Mouse (Mus musculus) left cerebral cortex, postnatal 4 days (tissue): ENCODE measurements around the gene Gm13287. TPM values are rescaled to one million over a fixed set of nuclear protein-coding genes. Genes with fewer than 3 reads are reported as not detected.
"Not testable (repeated sequence)": the region's sequence is repeated elsewhere in the genome, so short reads cannot be mapped to it uniquely, and the experiment has no call there.

Experiments used
- DNase-seq: peaks from one replicate; pipeline ENCODE4 v3.0.0-alpha.2; 2022
- intact Hi-C: fragments of 180-260 bp; cut with DNase I; formaldehyde crosslinking; loops from one replicate; pipeline ENCODE4 v1.15.1; 2025
- total RNA-seq, 2 experiments: library from RNA; stranded (reverse); gene quantifications; 2 replicates each; pipeline ENCODE4 v1.2.3; 2021

Gm13287 gene
- total RNA-seq: not detected

GRCm38 (mm10) chr4:88802954-88803353 lies at the start of gene Gm13287:
Gene Gm13287, plus strand, starts transcription at chr4:88803254.
- intact Hi-C loops, DNase-seq: not testable (repeated sequence)

DNA sequence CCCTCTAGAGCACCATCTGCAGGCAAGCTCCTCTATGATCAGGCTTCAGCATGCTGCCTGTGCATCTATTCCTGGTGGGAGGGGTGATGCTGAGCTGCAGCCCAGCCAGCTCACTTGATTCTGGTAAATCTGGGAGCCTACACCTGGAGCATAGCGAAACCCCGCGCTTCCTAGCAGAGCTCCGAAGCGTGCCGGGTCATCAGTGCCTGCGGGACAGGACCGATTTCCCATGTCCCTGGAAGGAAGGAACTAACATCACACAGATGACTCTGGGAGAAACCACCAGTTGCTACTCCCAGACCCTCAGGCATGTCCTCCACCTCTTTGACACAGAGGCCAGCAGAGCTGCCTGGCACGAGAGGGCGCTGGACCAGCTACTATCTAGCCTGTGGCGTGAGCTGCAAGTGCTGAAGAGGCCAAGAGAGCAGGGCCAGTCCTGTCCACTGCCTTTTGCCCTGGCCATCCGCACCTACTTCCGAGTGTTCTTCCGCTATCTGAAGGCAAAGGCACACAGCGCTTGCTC lies 48.2 kb upstream of the Gm13287 start, which contains the start of gene Gm13271:
TSS of gene Gm13271 (plus strand) at position 51 of the 523 bp plus-strand sequence.
- peak; percentile 45 for DNase-seq
- intact Hi-C loops: not testable (repeated sequence)

GRCm38 (mm10) chr4:88756581-88757513 lies 46.2 kb upstream of the Gm13287 start:
- DNase-seq, intact Hi-C loops: not testable (repeated sequence)

DNA sequence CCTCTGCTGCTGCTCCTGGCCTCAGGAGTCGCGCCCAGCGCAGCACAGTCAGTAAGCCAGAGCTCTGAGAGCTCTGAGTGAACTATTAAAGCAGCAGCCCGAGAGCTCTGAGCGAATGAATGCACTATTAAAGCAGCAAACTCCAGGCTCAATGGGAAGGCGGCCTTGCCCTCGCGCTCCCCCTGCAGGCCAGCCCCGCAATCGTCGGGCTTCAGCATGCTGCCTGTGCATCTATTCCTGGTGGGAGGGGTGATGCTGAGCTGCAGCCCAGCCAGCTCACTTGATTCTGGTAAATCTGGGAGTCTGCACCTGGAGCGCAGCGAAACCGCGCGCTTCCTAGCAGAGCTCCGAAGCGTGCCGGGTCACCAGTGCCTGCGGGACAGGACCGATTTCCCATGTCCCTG lies 45.4 kb upstream of the Gm13287 start:
- intact Hi-C loops: not testable (repeated sequence)
- DNase-seq: peak; percentile 82

DNA sequence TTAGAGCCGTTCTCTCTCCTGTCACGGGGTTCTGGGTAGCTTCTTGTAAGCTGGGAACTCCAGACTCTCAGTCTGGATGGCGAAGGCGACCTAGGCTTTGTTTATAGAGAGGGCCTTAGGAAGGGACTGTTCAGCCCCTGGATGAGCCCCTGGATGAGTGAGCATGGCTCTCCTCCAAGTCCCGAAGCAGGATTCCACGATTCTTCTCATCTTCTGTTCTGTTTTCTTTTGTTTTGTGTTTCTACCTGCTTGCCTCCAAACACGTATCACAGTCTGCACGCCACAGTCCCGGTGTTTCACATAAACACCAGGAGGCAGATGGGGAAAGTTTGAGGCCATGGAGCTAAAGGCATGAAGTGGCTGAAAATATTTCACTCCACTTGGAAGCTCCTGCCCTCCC lies 44.3 kb upstream of the Gm13287 start:
- intact Hi-C loops, DNase-seq: not testable (repeated sequence)

DNA sequence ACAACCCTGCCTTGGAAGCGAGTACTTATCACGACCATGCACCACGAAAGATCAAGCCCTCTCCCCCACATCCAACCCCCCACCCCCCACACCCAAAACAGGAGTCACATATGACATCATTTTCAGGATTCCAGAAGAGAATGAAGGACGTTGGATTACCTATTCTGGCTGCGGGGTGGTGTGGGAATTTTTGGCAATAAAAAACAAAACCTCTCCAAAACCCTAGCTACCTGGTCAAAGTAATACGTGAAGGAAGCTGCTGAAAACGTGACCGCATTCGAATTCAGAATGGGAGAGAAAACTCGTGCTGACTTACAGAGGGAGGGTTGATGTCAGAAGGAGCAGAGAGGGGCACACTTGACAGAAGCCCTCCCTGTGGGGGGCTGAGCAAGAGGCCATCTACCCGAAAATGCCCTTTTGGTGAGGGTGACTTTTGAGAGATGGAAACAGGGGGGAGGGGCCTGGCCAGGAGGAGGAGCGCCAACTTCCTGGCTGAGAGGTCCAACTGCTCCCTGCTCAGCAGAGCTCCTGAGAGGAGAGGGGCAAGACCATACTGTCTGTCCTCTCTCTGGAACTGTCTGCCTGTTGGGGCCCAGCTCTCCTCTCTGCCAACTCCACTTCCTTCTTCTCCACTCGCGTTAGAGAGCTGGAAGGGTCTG lies 43.3 kb upstream of the Gm13287 start, which contains the start of gene Gm13283:
TSS of gene Gm13283 (plus strand) at position 510 of the 659 bp plus-strand sequence.
- DNase-seq, intact Hi-C loops: not testable (repeated sequence)

DNA sequence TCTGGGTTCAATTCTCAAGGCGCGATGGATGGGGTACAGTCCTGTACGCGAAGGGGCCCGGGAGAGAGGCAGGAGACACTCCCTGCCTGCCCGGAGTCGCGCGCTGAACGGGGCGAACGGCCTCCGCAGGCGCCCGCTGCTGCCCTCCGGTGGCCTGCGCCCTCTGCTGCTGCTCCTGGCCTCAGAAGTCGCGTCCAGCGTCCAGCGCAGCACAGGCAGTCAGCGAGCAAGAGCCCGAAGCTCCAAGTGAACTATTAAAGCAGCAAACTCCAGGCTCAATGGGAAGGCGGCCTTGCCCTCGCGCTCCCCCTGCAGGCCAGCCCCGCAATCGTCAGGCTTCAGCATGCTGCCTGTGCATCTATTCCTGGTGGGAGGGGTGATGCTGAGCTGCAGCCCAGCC lies 42.6 kb upstream of the Gm13287 start:
- peak; percentile 68 for DNase-seq
- intact Hi-C loops: not testable (repeated sequence)

DNA sequence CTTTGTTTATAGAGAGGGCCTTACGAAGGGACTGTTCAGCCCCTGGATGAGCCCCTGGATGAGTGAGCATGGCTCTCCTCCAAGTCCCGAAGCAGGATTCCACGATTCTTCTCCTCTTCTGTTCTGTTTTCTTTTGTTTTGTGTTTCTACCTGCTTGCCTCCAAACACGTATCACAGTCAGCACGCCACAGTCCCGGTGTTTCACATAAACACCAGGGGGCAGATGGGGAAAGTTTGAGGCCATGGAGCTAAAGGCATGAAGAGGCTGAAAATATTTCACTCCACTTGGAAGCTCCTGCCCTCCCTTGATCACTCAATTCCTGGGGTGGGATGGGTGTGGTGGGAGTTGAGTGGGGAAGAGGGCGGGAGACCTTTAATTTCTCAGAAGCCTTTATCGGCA lies 41.3 kb upstream of the Gm13287 start:
- peak; percentile 61 for DNase-seq
- intact Hi-C loops: not testable (repeated sequence)

DNA sequence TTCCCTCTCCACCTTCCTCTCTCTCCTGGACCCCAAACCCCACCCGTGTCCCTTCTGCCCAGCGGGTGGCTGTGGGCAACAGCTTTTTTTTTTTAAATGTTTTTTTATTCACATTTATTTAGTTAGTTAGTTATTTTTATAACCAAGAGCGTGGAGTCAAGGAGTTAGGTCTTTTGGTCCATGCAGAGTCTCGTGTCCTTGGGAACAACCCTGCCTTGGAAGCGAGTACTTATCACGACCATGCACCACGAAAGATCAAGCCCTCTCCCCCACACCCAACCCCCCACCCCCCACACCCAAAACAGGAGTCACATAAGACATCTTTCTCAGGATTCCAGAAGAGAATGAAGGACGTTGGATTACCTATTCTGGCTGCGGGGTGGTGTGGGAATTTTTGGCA lies 40.7 kb upstream of the Gm13287 start:
- DNase-seq, intact Hi-C loops: not testable (repeated sequence)

DNA sequence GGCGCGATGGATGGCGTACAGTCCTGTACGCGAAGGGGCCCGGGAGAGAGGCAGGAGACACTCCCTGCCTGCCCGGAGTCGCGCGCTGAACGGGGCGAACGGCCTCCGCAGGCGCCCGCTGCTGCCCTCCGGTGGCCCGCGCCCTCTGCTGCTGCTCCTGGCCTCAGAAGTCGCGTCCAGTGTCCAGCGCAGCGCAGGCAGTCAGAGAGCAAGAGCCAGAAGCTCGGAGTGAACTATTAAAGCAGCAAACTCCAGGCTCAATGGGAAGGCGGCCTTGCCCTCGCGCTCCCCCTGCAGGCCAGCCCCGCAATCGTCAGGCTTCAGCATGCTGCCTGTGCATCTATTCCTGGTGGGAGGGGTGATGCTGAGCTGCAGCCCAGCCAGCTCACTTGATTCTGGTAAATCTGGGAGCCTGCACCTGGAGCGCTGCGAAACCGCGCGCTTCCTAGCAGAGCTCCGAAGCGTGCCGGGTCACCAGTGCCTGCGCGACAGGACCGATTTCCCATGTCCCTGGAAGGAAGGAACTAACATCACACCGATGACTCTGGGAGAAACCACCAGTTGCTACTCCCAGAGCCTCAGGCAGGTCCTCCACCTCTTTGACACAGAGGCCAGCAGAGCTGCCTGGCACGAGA lies 39.6 kb upstream of the Gm13287 start:
- DNase-seq: peak; percentile 29
- intact Hi-C loops: not testable (repeated sequence)

GRCm38 (mm10) chr4:88773534-88773933 lies 29.5 kb upstream of the Gm13287 start, which contains the start of gene Gm13290:
Gene Gm13290, plus strand, starts transcription at chr4:88773834.
- intact Hi-C loops, DNase-seq: not testable (repeated sequence)

GRCm38 (mm10) chr4:88776622-88777021 lies 26.4 kb upstream of the Gm13287 start, which contains the start of gene Gm13289:
Gene Gm13289, plus strand, starts transcription at chr4:88776922.
- intact Hi-C loops: not testable (repeated sequence)

GRCm38 (mm10) chr4:88779550-88779949 lies 23.5 kb upstream of the Gm13287 start, which contains the start of gene Gm13272:
Gene Gm13272, plus strand, starts transcription at chr4:88779850.
- intact Hi-C loops, DNase-seq: not testable (repeated sequence)

More at GRCm38 (mm10) chr4:88776622-88777021, 26.4 kb upstream of the Gm13287 start, which contains the start of gene Gm13289:
- not testable (repeated sequence) for DNase-seq

GRCm38 (mm10) chr4:88780320-88780719 lies 22.7 kb upstream of the Gm13287 start:
- intact Hi-C loops, DNase-seq: not testable (repeated sequence)

GRCm38 (mm10) chr4:88781831-88782230 lies 21.2 kb upstream of the Gm13287 start, which contains the start of gene Ifnz:
Gene Ifnz, plus strand, starts transcription at chr4:88782131.
- intact Hi-C loops, DNase-seq: not testable (repeated sequence)

DNA sequence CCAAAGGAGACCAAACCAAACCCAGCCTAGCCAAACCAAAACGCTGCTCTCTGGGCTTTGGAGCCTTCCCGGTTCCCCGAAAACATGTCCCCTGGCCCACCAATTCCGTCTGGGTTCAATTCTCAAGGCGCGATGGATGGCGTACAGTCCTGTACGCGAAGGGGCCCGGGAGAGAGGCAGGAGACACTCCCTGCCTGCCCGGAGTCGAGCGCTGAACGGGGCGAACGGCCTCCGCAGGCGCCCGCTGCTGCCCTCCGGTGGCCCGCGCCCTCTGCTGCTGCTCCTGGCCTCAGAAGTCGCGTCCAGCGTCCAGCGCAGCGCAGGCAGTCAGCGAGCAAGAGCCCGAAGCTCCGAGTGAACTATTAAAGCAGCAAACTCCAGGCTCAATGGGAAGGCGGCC lies 20.7 kb upstream of the Gm13287 start:
- intact Hi-C loops, DNase-seq: not testable (repeated sequence)

- DNase-seq, intact Hi-C loops: not testable (repeated sequence)
Observed at GRCm38 (mm10) chr4:88785409-88785808, 17.6 kb upstream of the Gm13287 start, which contains the start of gene Gm13276. Gene Gm13276, plus strand, starts transcription at chr4:88785709.

GRCm38 (mm10) chr4:88788402-88788801 lies 14.7 kb upstream of the Gm13287 start, which contains the start of gene Gm13277:
Gene Gm13277, plus strand, starts transcription at chr4:88788632.
- intact Hi-C loops: not testable (repeated sequence)
- DNase-seq: peak; percentile 66

DNA sequence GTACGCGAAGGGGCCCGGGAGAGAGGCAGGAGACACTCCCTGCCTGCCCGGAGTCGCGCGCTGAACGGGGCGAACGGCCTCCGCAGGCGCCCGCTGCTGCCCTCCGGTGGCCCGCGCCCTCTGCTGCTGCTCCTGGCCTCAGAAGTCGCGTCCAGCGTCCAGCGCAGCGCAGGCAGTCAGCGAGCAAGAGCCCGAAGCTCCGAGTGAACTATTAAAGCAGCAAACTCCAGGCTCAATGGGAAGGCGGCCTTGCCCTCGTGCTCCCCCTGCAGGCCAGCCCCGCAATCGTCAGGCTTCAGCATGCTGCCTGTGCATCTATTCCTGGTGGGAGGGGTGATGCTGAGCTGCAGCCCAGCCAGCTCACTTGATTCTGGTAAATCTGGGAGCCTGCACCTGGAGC lies 11.8 kb upstream of the Gm13287 start, which contains the start of gene Gm13278:
TSS of gene Gm13278 (plus strand) at position 301 of the 400 bp plus-strand sequence.
- DNase-seq, intact Hi-C loops: not testable (repeated sequence)
